ENCODE assay signal across 7 mouse cellular contexts in the genomic region with DNA sequence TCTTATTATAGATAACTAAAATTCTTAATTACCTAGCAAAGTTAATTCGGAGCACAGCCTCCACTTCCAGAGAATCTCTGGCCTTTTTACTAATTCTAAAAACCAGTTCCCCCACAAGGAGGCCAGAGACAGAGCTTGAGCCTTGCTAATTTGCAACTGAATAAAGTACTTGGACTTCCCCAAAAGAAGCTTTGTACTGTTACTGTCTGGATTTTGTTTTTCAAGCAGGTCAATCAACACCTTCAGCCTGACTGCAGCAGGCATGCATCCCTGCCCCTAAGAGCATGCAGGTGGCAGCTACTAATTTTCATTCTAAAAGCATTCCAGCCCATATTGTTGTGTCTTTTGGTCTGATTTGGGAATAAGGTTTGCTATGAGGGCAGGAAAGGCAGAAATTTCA. TPM values are rescaled to one million over a fixed set of nuclear protein-coding genes. Genes with fewer than 3 reads are reported as not detected.
"Had no signal": no experiment of that assay in that cellular context is flagged by ENCODE, and none has a peak within 500 bp of the region (broad histone marks: within the 10 kb centered on the region; RNA-seq: fewer than 3 reads in every experiment).

No protein-coding gene starts in this region.

RNA-seq across cellular contexts. Expression of a gene that starts 13.0 kb away (rescaled TPM):
- total RNA-seq: layer of hippocampus, adult 2 months; layer of hippocampus, adult 8-10 months; layer of hippocampus, postnatal 25 days; layer of hippocampus, postnatal 36 days; left cerebral cortex, adult 2 months; left cerebral cortex, adult 8-10 months had no signal
- polyA plus RNA-seq: inflammation-experienced regulatory T-cells, adult 6 months had no signal

RNA-seq across cellular contexts. Expression of a gene that starts 24.5 kb away (rescaled TPM):
- total RNA-seq: layer of hippocampus, postnatal 25 days; layer of hippocampus, postnatal 36 days had no signal
